Mouse (Mus musculus): ENCODE data around the gene Adap1.

- TF ChIP-seq CTCF (IDR thresholded peaks at IDR 0.05; ENCODE audit: extremely low read depth, insufficient read depth, low read length): no peak
- no peak for TF ChIP-seq POLR2A (IDR thresholded peaks at IDR 0.05; ENCODE audit: extremely low read depth, insufficient read depth, low read length)
Observed at GRCm38 (mm10) chr5:139374841-139375240, 49.4 kb upstream of the Adap1 start.
